In genomic region chr15:86091201-86091997, GRCm38 (mm10) we compare ENCODE assay signal across 14 mouse cellular contexts. TPM values are rescaled to one million over a fixed set of nuclear protein-coding genes. Genes with fewer than 3 reads are reported as not detected.
A peak's percentile ranks its signal among the peaks of the same experiment; 100 is the strongest.
DNase-seq lines count a peak whose midpoint lies in the region; ATAC-seq and TF ChIP-seq lines count a peak whose summit lies in the region.
"Had no signal": no experiment of that assay in that cellular context is flagged by ENCODE, and none has a peak within 500 bp of the region (broad histone marks: within the 10 kb centered on the region; RNA-seq: fewer than 3 reads in every experiment).

No protein-coding gene starts in this region.

- WGBS in heart, embryonic 15.5 days: 94% methylated on average over 23 of the region's 23 CpGs
- WGBS in intestine, embryonic 15.5 days: 92% methylated on average over 23 of the region's 23 CpGs
- WGBS in neural tube, embryonic 15.5 days: 89% methylated on average over 23 of the region's 23 CpGs

- peaks cover 5% of the 10 kb centered on the region; the same call in 1 of the 2 replicates for H3K36me3 ChIP-seq in heart, embryonic 15.5 days
- no peaks in the 10 kb centered on the region for H3K36me3 ChIP-seq in intestine, embryonic 15.5 days
- H3K36me3 ChIP-seq in neural tube, embryonic 15.5 days: peaks cover 22% of the 10 kb centered on the region
- H3K36me3 ChIP-seq: limb, embryonic 15.5 days had no signal

- intact Hi-C loops in left cerebral cortex, adult 2 months (cut with DNase I): no loop called here

- H3K9me3 ChIP-seq in heart, embryonic 15.5 days (replicated peaks): no peaks in the 10 kb centered on the region
- no peaks in the 10 kb centered on the region for H3K9me3 ChIP-seq in intestine, embryonic 15.5 days
- no peaks in the 10 kb centered on the region for H3K9me3 ChIP-seq in neural tube, embryonic 15.5 days (replicated peaks)
- H3K9me3 ChIP-seq: embryonic facial prominence, embryonic 13.5 days; G1E; hindbrain, embryonic 12.5 days; limb, embryonic 15.5 days had no signal

- no peak for TF ChIP-seq CTCF in left cerebral cortex, adult 2 months (IDR thresholded peaks at IDR 0.05)

- peak overlapping the region; percentile 76 for H3K27ac ChIP-seq in heart, embryonic 15.5 days
- H3K27ac ChIP-seq in left cerebral cortex, adult 2 months: peak overlapping the region; percentile 57; the same call in 1 of the 2 replicates
- H3K27ac ChIP-seq in intestine, embryonic 15.5 days: peak overlapping the region; percentile 69
- H3K27ac ChIP-seq in neural tube, embryonic 15.5 days (replicated peaks): 0 out of 2 replicates have a peak overlapping the region, but pooled peaks have one; percentile 28
- H3K27ac ChIP-seq: embryonic facial prominence, embryonic 13.5 days; hindbrain, embryonic 12.5 days had no signal

- ATAC-seq in heart, embryonic 15.5 days (replicated peaks; ENCODE audit: insufficient number of reproducible peaks, insufficient read depth, low FRiP score, low read depth): no peak
- ATAC-seq in intestine, embryonic 15.5 days: no peak
- no peak for ATAC-seq in neural tube, embryonic 15.5 days (ENCODE audit: low FRiP score)
- ATAC-seq: forebrain, embryonic 14.5 days had no signal

- no peak overlapping the region for H3K4me3 ChIP-seq in heart, embryonic 15.5 days
- no peak overlapping the region for H3K4me3 ChIP-seq in left cerebral cortex, adult 2 months
- H3K4me3 ChIP-seq in intestine, embryonic 15.5 days (replicated peaks): no peak overlapping the region
- H3K4me3 ChIP-seq in neural tube, embryonic 15.5 days (replicated peaks): no peak overlapping the region
- H3K4me3 ChIP-seq: embryonic facial prominence, embryonic 13.5 days; hindbrain, embryonic 12.5 days; limb, embryonic 15.5 days had no signal

- no peaks in the 10 kb centered on the region for H3K27me3 ChIP-seq in heart, embryonic 15.5 days
- H3K27me3 ChIP-seq in intestine, embryonic 15.5 days (replicated peaks): no peaks in the 10 kb centered on the region
- no peaks in the 10 kb centered on the region for H3K27me3 ChIP-seq in neural tube, embryonic 15.5 days (replicated peaks)
- H3K27me3 ChIP-seq: embryonic facial prominence, embryonic 13.5 days; hindbrain, embryonic 12.5 days; limb, embryonic 15.5 days had no signal

- H3K9ac ChIP-seq in heart, embryonic 15.5 days: no peak overlapping the region
- H3K9ac ChIP-seq in intestine, embryonic 15.5 days: no peak overlapping the region
- no peak overlapping the region for H3K9ac ChIP-seq in neural tube, embryonic 15.5 days (replicated peaks)
- H3K9ac ChIP-seq: embryonic facial prominence, embryonic 13.5 days; hindbrain, embryonic 12.5 days; limb, embryonic 15.5 days had no signal

- peaks cover 70% of the 10 kb centered on the region for H3K4me1 ChIP-seq in heart, embryonic 15.5 days (replicated peaks)
- H3K4me1 ChIP-seq in intestine, embryonic 15.5 days (replicated peaks): peaks cover 59% of the 10 kb centered on the region
- H3K4me1 ChIP-seq in neural tube, embryonic 15.5 days: peaks cover 58% of the 10 kb centered on the region

- no peak for DNase-seq in heart, adult 18-20 months
- no peak for DNase-seq in left cerebral cortex, adult 2 months (ENCODE audit: extremely low spot score in 1 of 2, low spot score in 2 of 2)
- no peak for DNase-seq in left cerebral cortex, adult 9 months (ENCODE audit: low spot score in 2 of 2)
- DNase-seq in cerebellum, postnatal 25 days: no peak
- DNase-seq in adrenal gland, postnatal 25 days: no peak
- DNase-seq: spleen, adult 18-20 months had no signal

- H3K4me2 ChIP-seq in heart, embryonic 15.5 days: no peak overlapping the region
- peak overlapping the region; percentile 36 for H3K4me2 ChIP-seq in intestine, embryonic 15.5 days (replicated peaks)
- no peak overlapping the region for H3K4me2 ChIP-seq in neural tube, embryonic 15.5 days
- H3K4me2 ChIP-seq: embryonic facial prominence, embryonic 13.5 days; hindbrain, embryonic 12.5 days; limb, embryonic 15.5 days had no signal

RNA-seq across cellular contexts. Expression of gene Gramd4, which starts 33.9 kb away (rescaled TPM):
- polyA plus RNA-seq in heart, embryonic 15.5 days (2015; fragmentation: Nextera tagmentation; extraction: Ambion mirVana): 16.9 and 19.5 TPM in 2 replicates
- 10 to 100 TPM; 32.6 to 32.7 TPM for total RNA-seq in heart, adult 18-20 months (2021)
- total RNA-seq in left cerebral cortex, adult 2 months (2021): 10 to 100 TPM; 46.2 to 51.7 TPM
- polyA plus RNA-seq in intestine, embryonic 15.5 days (2015; fragmentation: Nextera tagmentation; extraction: Ambion mirVana): 12.4 and 13.6 TPM in 2 replicates
- polyA plus RNA-seq in neural tube, embryonic 15.5 days (2015; fragmentation: Nextera tagmentation; extraction: Ambion mirVana): 25.4 and 25.8 TPM in 2 replicates
- 10.1 and 17.4 TPM in 2 replicates for total RNA-seq in adrenal gland, postnatal 25 days (2021)

RNA-seq across cellular contexts. Expression of gene Celsr1, which starts 57.8 kb away (rescaled TPM):
- polyA plus RNA-seq in heart, embryonic 15.5 days (2015; fragmentation: Nextera tagmentation; extraction: Ambion mirVana): 1.1 and 2.1 TPM in 2 replicates
- total RNA-seq in heart, adult 18-20 months (2021): 1 to 10 TPM; 5.0 to 5.1 TPM
- 1 to 10 TPM; 3.7 to 4.6 TPM for total RNA-seq in left cerebral cortex, adult 2 months (2021)
- 1.1 TPM in 2 replicates for polyA plus RNA-seq in intestine, embryonic 15.5 days (2015; fragmentation: Nextera tagmentation; extraction: Ambion mirVana)
- polyA plus RNA-seq in neural tube, embryonic 15.5 days (2015; fragmentation: Nextera tagmentation; extraction: Ambion mirVana): 0.88 and 1.4 TPM in 2 replicates
- total RNA-seq in adrenal gland, postnatal 25 days (2021): 6.9 and 8.7 TPM in 2 replicates
